Mouse (Mus musculus) liver, adult 2 months (tissue): Measurements from ENCODE around the gene Cul7.

Experiments
- CTCF ChIP-seq: fragments of 200-500 bp; IDR thresholded peaks from 2 replicates; pipeline ENCODE4 v1.5.1; 2011; ENCODE audit warnings: low read depth, low read length, control low read depth
- POLR2A ChIP-seq: fragments of 200-500 bp; IDR thresholded peaks from 2 replicates; pipeline ENCODE4 v1.6.1; 2011; ENCODE audit warnings: low read length, control low read depth; ENCODE audit not compliant: insufficient read depth; ENCODE audit errors: extremely low read depth

DNA sequence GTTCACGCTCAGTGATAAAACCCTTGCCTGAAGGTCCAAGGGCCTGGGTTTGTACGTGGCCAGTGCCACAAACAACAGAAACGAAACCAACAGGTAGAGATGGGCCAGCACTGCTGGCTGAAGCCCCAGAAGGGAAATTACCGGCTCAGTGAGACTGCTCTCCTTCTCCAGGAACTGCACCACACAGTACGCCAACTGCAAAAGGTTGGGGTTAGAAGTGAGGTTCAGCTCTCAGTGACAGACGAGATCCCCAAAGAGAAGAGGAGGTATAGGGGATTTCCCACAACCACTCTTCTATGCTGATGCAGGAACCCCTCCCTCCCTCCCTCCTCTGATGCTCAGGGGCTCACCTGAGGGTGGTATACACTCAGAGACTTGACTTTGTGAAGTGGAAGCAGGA lies 35.8 kb downstream of the Cul7 start:
- TF ChIP-seq CTCF (no peak), POLR2A (no peak)
